Mouse (Mus musculus) intestine, embryonic 14.5 days (tissue): ENCODE measurements around the gene Bbip1. TPM values are rescaled to one million over a fixed set of nuclear protein-coding genes. Genes with fewer than 3 reads are reported as not detected.
A peak's percentile ranks its signal among the peaks of the same experiment; 100 is the strongest.

Experiments used
- ATAC-seq: fragments of 200-750 bp; cut with Nextera tagmentation; replicated peaks from 2 replicates; pipeline ENCODE4 v1.8.0; 2017; ENCODE audit warnings: low read depth, moderate number of reproducible peaks, moderate TSS enrichment, moderate library complexity; ENCODE audit not compliant: low FRiP score, low TSS enrichment
- DNase-seq: peaks from one replicate; pipeline ENCODE4 v3.0.0-alpha.2; 2018; ENCODE audit warnings: low spot score
- H3K27ac ChIP-seq: fragments of 300-500 bp; sonication (generic); 2 replicates; pipeline ENCODE4 v1.5.1; 2014; ENCODE audit warnings: low read depth, mild to moderate bottlenecking, control low read depth
- H3K27me3 ChIP-seq: fragments of 300-500 bp; sonication (generic); replicated peaks from 2 replicates; pipeline ENCODE4 v1.6.1; 2014; ENCODE audit warnings: low read length, control low read depth; ENCODE audit not compliant: control insufficient read depth, insufficient read depth
- H3K36me3 ChIP-seq: fragments of 300-500 bp; sonication (generic); 2 replicates; pipeline ENCODE4 v1.6.1; 2014; ENCODE audit warnings: low read length, control low read depth; ENCODE audit not compliant: control insufficient read depth, insufficient read depth
- H3K4me1 ChIP-seq: fragments of 300-500 bp; sonication (generic); replicated peaks from 2 replicates; pipeline ENCODE4 v1.6.1; 2014; ENCODE audit warnings: low read length, control low read depth, mixed read lengths; ENCODE audit not compliant: control insufficient read depth, insufficient read depth
- H3K4me2 ChIP-seq: fragments of 300-500 bp; sonication (generic); 2 replicates; pipeline ENCODE4 v1.6.1; 2014; ENCODE audit warnings: low read length
- H3K4me3 ChIP-seq: fragments of 300-500 bp; sonication (generic); 2 replicates; pipeline ENCODE4 v1.5.1; 2014; ENCODE audit warnings: low read depth, low read length, control low read depth, mixed read lengths
- H3K9ac ChIP-seq: fragments of 300-500 bp; sonication (generic); 2 replicates; pipeline ENCODE4 v1.6.1; 2014; ENCODE audit warnings: mild to moderate bottlenecking, low read length
- H3K9me3 ChIP-seq: fragments of 300-500 bp; sonication (generic); 2 replicates; pipeline ENCODE4 v1.6.1; 2016; ENCODE audit warnings: low read length, control low read depth; ENCODE audit not compliant: control insufficient read depth
- WGBS: fragments of 180-500 bp; shearing (Covaris S2); extraction: QIAGEN DNeasy Blood & Tissue Kit; methylation state at CpG from one replicate; pipeline ENCODE4 v1.1.7; 2014; 5-methylcytosine and 5-hydroxymethylcytosine counted together
- polyA plus RNA-seq: library from polyadenylated mRNA; unstranded; fragments of >200 nt; fragmentation: Nextera tagmentation; extraction: Ambion mirVana; gene quantifications from 2 replicates; pipeline ENCODE4 v1.2.1, GENCODE M21; 2014

The Bbip1 gene
- polyA plus RNA-seq, 1 experiment from 2014 or later: 89.9 TPM

DNA sequence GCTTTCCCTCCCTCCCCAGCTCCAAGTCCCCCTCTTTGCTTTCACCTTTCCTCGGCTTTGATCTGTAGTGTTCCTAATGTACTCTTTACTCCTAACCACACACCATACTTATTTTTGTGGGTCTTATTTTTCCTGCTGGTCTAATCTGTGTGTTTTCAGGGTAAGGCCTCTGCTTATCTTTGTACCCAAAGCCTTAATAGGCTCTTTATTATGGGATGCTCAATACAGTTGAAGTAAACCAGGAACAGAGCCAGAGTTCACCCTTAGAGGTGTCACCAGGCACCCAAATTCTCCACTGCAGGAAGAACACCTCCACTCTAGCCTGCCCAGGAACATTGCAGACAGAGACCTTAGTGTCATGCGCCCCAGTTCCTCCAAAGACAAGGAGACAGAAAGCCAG lies 52.9 kb downstream of the Bbip1 start:
- Histone ChIP-seq H3K4me3 (no peak overlapping the region), H3K36me3 (no peaks in the 10 kb centered on the region), H3K4me2 (no peak overlapping the region), H3K4me1 (peaks cover 29% of the 10 kb centered on the region), H3K9ac (no peak overlapping the region), H3K27ac (peak overlapping the region; percentile 80; the same call in 1 of the 2 replicates), H3K27me3 (no peaks in the 10 kb centered on the region), H3K9me3 (no peaks in the 10 kb centered on the region)
- 69% methylated on average over 2 of the region's 2 CpGs for WGBS
- no peak for ATAC-seq
- no peak for DNase-seq

DNA sequence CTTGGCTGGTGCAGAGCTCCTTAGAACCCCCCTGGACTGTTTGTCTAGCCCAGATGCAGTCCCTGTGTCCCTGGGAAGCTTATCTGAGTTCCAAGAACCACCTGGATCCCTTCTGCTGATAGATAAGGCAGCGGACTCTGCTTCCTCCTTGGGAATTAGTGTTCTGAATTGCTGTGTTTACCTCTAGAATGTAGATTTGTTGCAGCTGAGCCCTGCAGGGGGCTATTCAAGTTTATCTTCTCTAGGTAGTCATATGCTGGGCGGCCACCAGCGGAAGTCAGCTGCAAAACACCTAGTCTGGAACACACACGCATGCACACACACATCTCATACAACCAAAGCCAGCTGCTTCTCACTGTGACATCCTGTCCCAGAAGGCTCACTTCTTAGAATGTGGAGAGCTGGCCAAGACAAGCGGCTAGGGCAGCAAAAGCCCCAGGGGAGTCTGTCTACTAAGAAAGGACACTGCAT lies 53.6 kb downstream of the Bbip1 start:
- H3K9me3 ChIP-seq: no peaks in the 10 kb centered on the region
- no peaks in the 10 kb centered on the region for H3K27me3 ChIP-seq
- DNase-seq: no peak
- no peak overlapping the region for H3K4me2 ChIP-seq
- H3K9ac ChIP-seq: no peak overlapping the region
- no peak overlapping the region for H3K4me3 ChIP-seq
- H3K4me1 ChIP-seq: peaks cover 29% of the 10 kb centered on the region
- ATAC-seq: no peak
- 57% methylated on average over 5 of the region's 5 CpGs for WGBS
- H3K27ac ChIP-seq: peak overlapping the region; percentile 33; the same call in 1 of the 2 replicates
- H3K36me3 ChIP-seq: no peaks in the 10 kb centered on the region

DNA sequence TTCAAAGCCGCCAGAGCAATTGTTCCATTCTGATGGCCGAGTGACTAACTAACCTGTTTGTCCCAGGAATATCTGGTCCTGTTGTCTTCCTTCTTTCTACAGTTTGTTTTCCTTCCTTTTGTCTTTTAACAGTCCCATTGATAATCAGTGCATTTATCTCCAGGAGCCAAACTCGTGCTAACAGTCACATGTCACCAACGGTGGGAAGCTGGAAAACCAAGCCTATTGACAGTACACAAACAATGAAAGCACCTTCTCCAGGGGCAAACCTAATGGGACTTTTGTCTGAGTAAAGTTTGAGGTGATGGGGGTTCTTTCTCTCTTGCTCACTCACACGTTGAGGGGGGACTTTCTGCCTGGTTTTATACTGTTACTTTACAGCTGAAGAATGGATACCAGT lies 54.2 kb downstream of the Bbip1 start:
- Histone ChIP-seq H3K4me2 (no peak overlapping the region), H3K4me1 (peaks cover 29% of the 10 kb centered on the region), H3K4me3 (no peak overlapping the region), H3K9me3 (no peaks in the 10 kb centered on the region), H3K36me3 (no peaks in the 10 kb centered on the region), H3K27ac (no peak overlapping the region), H3K9ac (no peak overlapping the region), H3K27me3 (no peaks in the 10 kb centered on the region)
- DNase-seq: no peak
- no peak for ATAC-seq
- 61% methylated on average over 5 of the region's 5 CpGs for WGBS

DNA sequence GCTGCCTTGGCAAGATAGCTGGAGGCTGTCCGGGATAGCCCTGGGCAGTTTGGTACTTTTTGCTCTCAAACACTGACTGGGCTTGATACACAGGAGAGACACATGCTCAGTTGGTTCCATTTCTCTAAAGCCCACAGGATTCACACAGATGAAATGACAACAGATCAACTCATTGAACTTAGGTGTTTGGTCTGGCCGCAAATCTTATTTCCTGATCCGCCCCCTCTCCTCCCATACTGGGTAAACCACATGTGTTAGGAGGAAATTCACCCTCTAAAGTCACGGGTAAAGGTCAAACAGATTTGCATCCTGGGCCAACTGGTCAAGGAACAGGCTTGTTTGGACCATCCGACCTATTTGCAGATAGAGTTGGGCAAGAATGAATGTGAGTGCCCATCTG lies 54.9 kb downstream of the Bbip1 start:
- no peak overlapping the region for H3K4me2 ChIP-seq
- H3K9me3 ChIP-seq: no peaks in the 10 kb centered on the region
- WGBS: 77% methylated on average over 5 of the region's 5 CpGs
- no peaks in the 10 kb centered on the region for H3K36me3 ChIP-seq
- H3K9ac ChIP-seq: no peak overlapping the region
- ATAC-seq: no peak
- H3K4me3 ChIP-seq: no peak overlapping the region
- DNase-seq: no peak
- no peak overlapping the region for H3K27ac ChIP-seq
- peaks cover 29% of the 10 kb centered on the region for H3K4me1 ChIP-seq
- H3K27me3 ChIP-seq: no peaks in the 10 kb centered on the region

DNA sequence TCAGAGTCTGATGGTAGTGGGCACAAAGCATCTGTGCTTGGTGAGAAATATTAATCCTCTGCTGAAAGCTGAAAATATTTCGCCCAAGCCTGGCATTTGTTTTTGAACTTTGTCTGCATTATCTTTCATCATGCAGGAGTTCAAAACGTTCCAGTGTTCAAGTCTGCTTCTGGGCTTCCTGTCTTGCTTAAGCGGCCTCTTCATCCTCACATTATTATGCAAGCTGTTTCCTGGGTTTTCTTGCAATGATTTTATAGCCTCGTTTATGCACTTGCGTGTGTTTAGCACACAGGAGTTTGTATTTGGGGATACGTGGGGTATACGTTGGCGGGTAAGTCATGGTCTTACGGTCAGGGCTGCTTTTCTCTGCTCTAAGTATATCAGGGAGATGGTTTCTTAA lies 56.1 kb downstream of the Bbip1 start:
- DNase-seq (no peak), ATAC-seq (no peak)
- no peak overlapping the region for H3K27ac ChIP-seq
- H3K4me2 ChIP-seq: no peak overlapping the region
- H3K4me3 ChIP-seq: no peak overlapping the region
- H3K4me1 ChIP-seq: peaks cover 21% of the 10 kb centered on the region
- 81% methylated on average over 9 of the region's 9 CpGs for WGBS
- no peaks in the 10 kb centered on the region for H3K9me3 ChIP-seq
- H3K27me3 ChIP-seq: no peaks in the 10 kb centered on the region
- no peaks in the 10 kb centered on the region for H3K36me3 ChIP-seq
- no peak overlapping the region for H3K9ac ChIP-seq

DNA sequence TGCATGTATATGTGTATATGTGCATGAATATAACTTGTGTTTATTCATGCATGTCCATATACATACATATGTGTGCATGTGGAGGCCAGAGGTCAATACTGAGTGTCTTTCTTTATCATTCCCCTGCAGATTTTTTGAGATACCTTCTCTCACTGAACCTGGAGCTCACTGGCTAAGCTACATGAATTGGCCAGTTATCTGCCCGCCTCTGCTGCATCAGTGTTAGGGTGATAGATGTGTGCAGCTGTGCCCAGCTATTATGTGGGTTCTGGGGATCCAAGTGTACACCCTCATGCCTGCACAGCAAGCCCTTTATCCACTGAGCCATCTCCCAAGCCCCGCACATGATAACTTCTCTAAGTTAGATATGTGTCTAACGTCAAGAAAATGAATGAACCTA lies 56.6 kb downstream of the Bbip1 start:
- H3K4me3 ChIP-seq: no peak overlapping the region
- ATAC-seq: no peak
- H3K4me1 ChIP-seq: peaks cover 21% of the 10 kb centered on the region
- no peaks in the 10 kb centered on the region for H3K36me3 ChIP-seq
- DNase-seq: no peak
- H3K9ac ChIP-seq: no peak overlapping the region
- no peak overlapping the region for H3K27ac ChIP-seq
- H3K27me3 ChIP-seq: no peaks in the 10 kb centered on the region
- WGBS: 69% methylated on average over 3 of the region's 3 CpGs
- H3K4me2 ChIP-seq: no peak overlapping the region
- no peaks in the 10 kb centered on the region for H3K9me3 ChIP-seq

DNA sequence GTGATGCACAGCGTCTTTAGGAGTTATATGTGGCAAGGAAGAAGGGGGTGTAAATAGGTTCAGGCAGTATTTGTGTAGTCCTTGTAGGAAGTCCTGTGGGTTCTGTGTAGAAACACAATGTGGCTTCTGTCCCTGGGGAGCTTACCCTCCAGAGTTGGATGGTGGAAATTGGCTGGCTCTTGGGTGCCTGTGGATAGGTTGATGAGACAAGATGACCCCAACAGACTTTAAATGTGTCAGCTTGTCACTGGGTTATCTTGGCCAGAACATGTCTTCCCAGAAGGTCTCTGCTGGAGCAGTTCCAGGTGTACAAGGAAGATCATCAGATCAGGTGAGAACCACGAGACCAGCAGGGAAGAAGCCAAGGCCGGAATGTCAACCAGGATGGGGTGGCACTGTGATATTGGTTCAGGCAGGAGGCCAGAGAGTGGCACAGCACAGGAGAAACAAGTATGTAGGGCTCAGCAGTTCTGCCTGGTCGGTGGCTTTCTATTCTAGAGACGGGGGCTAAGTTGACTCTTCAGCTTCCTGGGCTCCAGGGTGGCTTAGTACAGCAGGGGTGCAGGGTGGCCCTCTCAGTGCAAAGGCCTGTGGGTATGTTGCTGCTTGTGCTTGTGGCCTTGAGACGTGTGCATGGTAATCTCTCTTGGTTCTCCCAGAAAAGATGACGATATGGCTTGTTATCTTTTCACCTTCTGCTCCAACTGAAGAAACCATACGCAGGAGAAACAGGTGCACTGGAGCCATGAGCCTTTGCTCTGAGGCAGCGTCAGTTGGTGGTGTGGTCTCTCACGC lies 57.7 kb downstream of the Bbip1 start:
- 86% methylated on average over 10 of the region's 10 CpGs for WGBS
- Histone ChIP-seq H3K4me1 (peaks cover 12% of the 10 kb centered on the region), H3K27ac (no peak overlapping the region), H3K4me2 (no peak overlapping the region), H3K4me3 (no peak overlapping the region), H3K36me3 (no peaks in the 10 kb centered on the region), H3K9ac (no peak overlapping the region), H3K9me3 (no peaks in the 10 kb centered on the region), H3K27me3 (no peaks in the 10 kb centered on the region)
- DNase-seq: no peak
- ATAC-seq: no peak

DNA sequence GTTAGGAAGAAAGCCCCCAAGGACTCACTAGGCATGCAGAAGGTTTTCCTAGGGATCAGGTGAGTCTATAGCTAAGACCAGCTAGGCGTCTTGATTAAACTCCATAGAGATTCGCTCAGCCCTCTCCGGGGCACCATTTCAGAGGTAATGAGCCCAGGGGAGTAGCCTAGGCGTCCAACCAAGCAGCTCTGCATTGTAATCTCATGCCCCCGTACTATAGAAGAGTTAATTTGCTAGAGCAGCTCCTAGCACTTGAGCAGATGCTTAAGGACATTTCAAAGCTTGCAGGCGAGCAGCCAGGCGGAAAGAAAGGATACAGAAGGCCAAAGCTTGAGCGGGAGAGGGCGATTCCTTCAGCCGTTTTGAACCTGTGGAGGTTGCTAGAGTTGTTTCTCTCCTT lies 59.0 kb downstream of the Bbip1 start:
- ATAC-seq: no peak
- no peak for DNase-seq
- Histone ChIP-seq H3K36me3 (no peaks in the 10 kb centered on the region), H3K4me1 (no peaks in the 10 kb centered on the region), H3K27me3 (no peaks in the 10 kb centered on the region), H3K9ac (no peak overlapping the region), H3K27ac (no peak overlapping the region), H3K4me3 (no peak overlapping the region), H3K4me2 (no peak overlapping the region), H3K9me3 (no peaks in the 10 kb centered on the region)
- WGBS: 80% methylated on average over 10 of the region's 10 CpGs

DNA sequence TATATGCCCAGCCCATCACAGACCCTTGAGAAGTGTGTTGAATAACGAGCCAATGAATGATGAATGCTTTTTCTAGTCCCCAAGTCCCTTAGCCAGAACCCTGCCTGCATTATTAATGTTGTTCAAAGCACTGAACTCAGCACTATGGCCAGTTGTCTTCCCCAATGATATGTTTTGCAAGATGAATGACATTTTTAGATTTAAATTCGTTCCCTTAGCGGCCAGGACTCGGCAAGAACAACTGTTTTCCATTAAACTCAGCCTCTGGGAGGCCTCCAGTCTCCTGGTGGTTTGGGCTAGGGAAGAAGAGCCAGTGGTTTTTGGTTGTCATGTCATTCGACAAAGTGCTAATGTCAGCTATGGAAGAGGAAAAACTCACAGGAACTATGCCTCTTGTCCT lies 62.6 kb downstream of the Bbip1 start:
- ATAC-seq: no peak
- no peak for DNase-seq
- Histone ChIP-seq H3K9me3 (no peaks in the 10 kb centered on the region), H3K4me2 (no peak overlapping the region), H3K4me3 (no peak overlapping the region), H3K27ac (no peak overlapping the region), H3K36me3 (no peaks in the 10 kb centered on the region), H3K27me3 (no peaks in the 10 kb centered on the region), H3K9ac (no peak overlapping the region), H3K4me1 (no peaks in the 10 kb centered on the region)
- WGBS: 71% methylated on average over 5 of the region's 5 CpGs
